Mouse (Mus musculus) embryonic fibroblast, embryonic 13.5 days (primary cell): ENCODE results near the gene Nav2. TPM values are rescaled to one million over a fixed set of nuclear protein-coding genes. Genes with fewer than 3 reads are reported as not detected.

Source experiments
- H3K27ac ChIP-seq: 2 replicates; pipeline ENCODE4 v1.5.1; 2012; ENCODE audit warnings: low read length, control low read depth, inconsistent platforms; ENCODE audit not compliant: insufficient read depth
- H3K4me1 ChIP-seq: 2 replicates; pipeline ENCODE4 v1.6.1; 2011; ENCODE audit warnings: low read length; ENCODE audit not compliant: control insufficient read depth, insufficient read depth
- H3K4me3 ChIP-seq: 2 replicates; pipeline ENCODE4 v1.5.1; 2011; ENCODE audit warnings: mild to moderate bottlenecking, control low read depth, low read length; ENCODE audit not compliant: insufficient read depth
- CTCF ChIP-seq: IDR thresholded peaks from 2 replicates; pipeline ENCODE4 v1.5.1; 2011; ENCODE audit warnings: mild to moderate bottlenecking, control low read depth, low read length, moderate library complexity, borderline replicate concordance; ENCODE audit not compliant: insufficient read depth
- POLR2A ChIP-seq: IDR thresholded peaks from 2 replicates; pipeline ENCODE4 v1.6.1; 2011; ENCODE audit warnings: low read depth, mild to moderate bottlenecking, control low read depth, low read length, moderate library complexity
- polyA plus RNA-seq: library from polyadenylated mRNA; stranded (reverse); fragments of >200 nt; gene quantifications from 2 replicates; pipeline ENCODE4 v1.2.4, GENCODE M21; 2011; ENCODE audit warnings: low read depth; ENCODE audit not compliant: missing spikeins, insufficient read length

Nav2 gene
- polyA plus RNA-seq = 18.2 and 18.7 TPM in 2 replicates

- no peak within 1 kb of the TSS for H3K4me3 ChIP-seq
- H3K4me1 ChIP-seq = no peaks in the 10 kb centered on the region
- no peak within 1 kb of the TSS for H3K27ac ChIP-seq
- TF ChIP-seq CTCF (no peak), POLR2A (no peak)
Observed at GRCm38 (mm10) chr7:48908521-48909341, at the start of gene Nav2. Gene Nav2, plus strand, starts transcription at chr7:48908716.

DNA sequence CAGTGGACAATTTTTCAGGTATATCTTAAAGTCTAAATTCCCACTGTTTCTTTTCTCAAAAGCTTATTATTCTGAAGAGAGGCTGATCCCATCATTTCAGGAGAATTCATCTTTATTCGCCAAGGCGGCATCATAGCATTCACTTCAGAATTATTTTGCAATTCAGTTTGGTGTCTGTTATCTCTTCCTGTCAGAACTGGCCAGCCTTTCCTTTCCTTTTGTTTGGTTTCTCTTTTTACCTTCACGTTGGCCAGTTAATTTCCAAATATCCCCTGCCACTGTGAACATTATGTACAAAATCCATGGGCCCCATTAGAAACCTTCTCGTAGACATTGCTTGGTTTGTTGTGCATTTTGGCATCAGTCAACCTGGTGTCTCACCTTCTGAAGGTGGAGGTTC is 49.2 kb upstream of the Nav2 start:
- Histone ChIP-seq H3K27ac (no peak overlapping the region), H3K4me3 (no peak overlapping the region)
- TF ChIP-seq CTCF (no peak), POLR2A (no peak)

DNA sequence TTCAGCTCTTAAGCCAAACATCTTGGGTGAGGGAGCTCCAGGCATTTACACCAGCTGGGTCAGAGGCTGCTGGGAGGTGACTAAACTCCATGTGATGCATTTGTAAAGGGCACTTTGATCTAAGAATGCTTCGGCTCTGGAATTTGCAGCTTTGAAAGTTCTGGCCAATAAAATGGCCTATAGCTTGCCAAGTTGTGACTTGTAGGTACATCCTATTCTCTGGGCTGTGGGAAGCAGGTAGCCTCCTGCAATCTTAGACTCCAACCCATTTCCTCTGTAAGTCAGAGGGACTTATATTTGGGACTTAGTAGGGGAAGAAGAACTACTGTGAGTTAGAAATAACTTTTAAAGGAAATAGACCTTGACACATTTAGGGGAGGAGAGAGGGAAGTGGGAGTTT is 47.6 kb upstream of the Nav2 start:
- Histone ChIP-seq H3K4me3 (no peak overlapping the region), H3K27ac (no peak overlapping the region), H3K4me1 (no peaks in the 10 kb centered on the region)
- no peak for TF ChIP-seq CTCF
- TF ChIP-seq POLR2A = no peak

More for the DNA sequence above, 49.2 kb upstream of the Nav2 start:
- H3K4me1 ChIP-seq = no peaks in the 10 kb centered on the region

GRCm38 (mm10) chr7:48861796-48862195 is 46.7 kb upstream of the Nav2 start:
- no peaks in the 10 kb centered on the region for H3K4me1 ChIP-seq
- no peak for TF ChIP-seq CTCF
- no peak for TF ChIP-seq POLR2A
- no peak overlapping the region for H3K4me3 ChIP-seq
- no peak overlapping the region for H3K27ac ChIP-seq

GRCm38 (mm10) chr7:48864199-48864598 is 44.3 kb upstream of the Nav2 start:
- TF ChIP-seq POLR2A (no peak), CTCF (no peak)
- no peaks in the 10 kb centered on the region for H3K4me1 ChIP-seq

GRCm38 (mm10) chr7:48864671-48865458 is 43.7 kb upstream of the Nav2 start:
- no peaks in the 10 kb centered on the region for H3K4me1 ChIP-seq
- H3K27ac ChIP-seq = no peak overlapping the region
- H3K4me3 ChIP-seq = no peak overlapping the region
- no peak for TF ChIP-seq POLR2A
- TF ChIP-seq CTCF = no peak

More at GRCm38 (mm10) chr7:48864199-48864598, 44.3 kb upstream of the Nav2 start:
- no peak overlapping the region for H3K27ac ChIP-seq
- H3K4me3 ChIP-seq = no peak overlapping the region

GRCm38 (mm10) chr7:48867576-48867975 is 40.9 kb upstream of the Nav2 start:
- Histone ChIP-seq H3K4me3 (no peak overlapping the region), H3K27ac (no peak overlapping the region), H3K4me1 (no peaks in the 10 kb centered on the region)
- no peak for TF ChIP-seq POLR2A
- TF ChIP-seq CTCF = no peak

DNA sequence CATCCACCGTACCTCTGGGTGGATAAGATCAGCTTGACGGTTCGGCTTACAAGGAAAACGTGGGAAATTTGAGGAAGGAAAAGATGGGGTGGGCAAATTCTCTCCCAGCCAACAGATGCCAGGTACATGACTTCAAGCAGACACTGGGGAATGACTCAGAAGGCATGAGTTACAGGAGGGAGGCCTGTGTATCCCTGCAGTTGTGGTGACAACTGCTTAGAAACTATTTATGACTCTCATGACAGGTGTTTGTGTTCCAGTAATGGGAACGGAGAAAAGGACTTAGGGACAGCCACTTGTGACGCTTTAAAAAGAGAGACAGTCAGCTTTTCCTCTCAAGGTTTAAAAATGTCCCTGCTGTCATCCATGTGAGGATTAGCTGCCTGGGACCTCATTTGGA is 38.4 kb upstream of the Nav2 start:
- TF ChIP-seq CTCF (no peak), POLR2A (no peak)
- H3K4me1 ChIP-seq = no peaks in the 10 kb centered on the region
- H3K27ac ChIP-seq = no peak overlapping the region
- no peak overlapping the region for H3K4me3 ChIP-seq

DNA sequence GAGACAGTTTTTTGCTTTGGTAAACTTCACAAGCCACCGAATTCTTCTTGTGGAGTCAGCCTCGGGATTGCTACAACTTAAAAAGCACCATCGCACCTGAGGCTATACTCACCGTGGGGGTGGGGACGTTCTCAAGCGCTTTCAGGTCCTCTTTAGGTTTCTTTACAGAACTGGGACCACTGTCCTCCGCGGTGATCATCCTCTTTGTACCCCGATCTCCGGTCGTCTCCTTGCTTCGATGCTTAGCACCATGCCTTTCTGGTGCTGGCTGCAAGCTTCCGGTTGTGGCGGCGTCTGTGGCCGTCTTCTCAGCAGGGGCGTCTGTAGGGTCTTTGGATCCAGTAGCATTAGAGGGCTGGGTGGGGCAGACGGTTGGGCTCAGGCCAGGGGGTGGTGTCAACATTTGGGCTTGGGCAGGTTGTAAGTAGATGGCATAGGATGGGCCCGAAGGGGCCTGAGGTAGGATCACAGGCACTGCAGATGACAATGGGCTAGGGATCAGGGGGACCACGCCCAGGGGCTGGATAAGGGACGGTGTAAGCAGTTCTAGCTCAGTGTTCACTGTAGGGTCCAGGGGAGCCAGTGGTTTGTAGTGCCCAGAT is 37.8 kb upstream of the Nav2 start:
- TF ChIP-seq POLR2A (no peak), CTCF (no peak)
- Histone ChIP-seq H3K4me3 (no peak overlapping the region), H3K27ac (no peak overlapping the region), H3K4me1 (no peaks in the 10 kb centered on the region)

- Histone ChIP-seq H3K4me1 (no peaks in the 10 kb centered on the region), H3K4me3 (no peak overlapping the region), H3K27ac (no peak overlapping the region)
- no peak for TF ChIP-seq CTCF
- no peak for TF ChIP-seq POLR2A
Observed at GRCm38 (mm10) chr7:48871292-48871691, 37.2 kb upstream of the Nav2 start.
